Mouse (Mus musculus): ENCODE data around the gene Ndufv2.

DNA sequence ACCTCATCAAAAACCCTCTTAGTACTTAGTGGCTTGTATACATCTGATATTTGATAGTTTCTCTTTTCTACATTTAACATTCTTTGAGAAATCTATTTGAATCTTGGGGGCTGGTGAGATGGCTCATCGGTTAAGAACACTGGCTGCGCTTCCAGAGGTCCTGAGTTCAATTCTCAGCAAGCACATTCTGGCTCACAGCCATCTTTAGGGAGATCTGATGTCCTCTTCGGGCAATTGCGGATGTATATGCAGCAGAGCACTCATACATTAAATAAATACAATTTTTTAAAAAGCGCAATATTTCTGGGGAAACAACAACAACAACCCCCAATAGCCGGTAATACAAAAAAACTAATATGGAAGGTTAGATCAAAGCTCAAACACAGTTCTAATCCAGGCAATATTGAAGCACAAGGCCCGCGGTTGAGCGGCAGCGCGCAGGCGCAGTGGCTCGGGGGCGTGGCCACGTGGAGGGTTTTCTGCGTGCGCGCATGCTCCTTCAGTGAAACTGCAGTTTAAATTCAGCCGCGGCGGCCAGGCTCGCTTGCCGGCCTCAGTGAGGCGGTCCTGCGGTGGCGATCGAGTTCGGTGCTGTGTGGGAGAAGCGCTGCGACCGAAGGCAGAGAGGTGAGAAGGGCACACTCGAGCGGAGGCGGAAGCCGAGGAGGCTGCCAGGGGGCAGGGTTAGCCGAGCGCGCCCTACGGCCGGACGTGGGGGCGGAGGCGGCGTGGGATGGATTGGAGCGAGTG lies 21.9 kb upstream of the Ndufv2 start, which contains the start of gene Ddx11:
- TF ChIP-seq POLR2A (IDR thresholded peaks at IDR 0.05; ENCODE audit: low read depth, low read length) (no peak), CTCF (conservative IDR thresholded peaks at IDR 0.05; ENCODE audit: insufficient read depth, insufficient read length, low read depth, low read length) (no peak)

Data from kidney, adult 2 months (tissue).